Mouse (Mus musculus): ENCODE data around the gene Sf3a2.

GRCm38 (mm10) chr10:80802996-80803395 is 5.0 kb downstream of the Sf3a2 start:
- TF ChIP-seq POLR2AphosphoS2 (IDR thresholded peaks at IDR 0.05; ENCODE audit: insufficient read length, low read depth) (no peak), USF1 (IDR thresholded peaks at IDR 0.05; ENCODE audit: low read depth) (no peak), POLR2A (IDR thresholded peaks at IDR 0.05; ENCODE audit: insufficient read length, low read depth) (peak; percentile 10), E2F4 (IDR thresholded peaks at IDR 0.05; ENCODE audit: insufficient read depth) (no peak), MAX (IDR thresholded peaks at IDR 0.05; ENCODE audit: low read depth) (no peak), SRF (IDR thresholded peaks at IDR 0.05; ENCODE audit: control insufficient read depth, insufficient read length, low read depth) (no peak), TCF12 (IDR thresholded peaks at IDR 0.05; ENCODE audit: insufficient read depth, poor library complexity, severe bottlenecking) (no peak)
